Mouse (Mus musculus): Measurements from ENCODE around the gene Lsm6. TPM values are rescaled to one million over a fixed set of nuclear protein-coding genes. Genes with fewer than 3 reads are reported as not detected.

Lsm6 gene
- polyA plus RNA-seq, 1 experiment = 0.67 TPM

GRCm38 (mm10) chr8:78809454-78810206, 11.3 kb downstream of the Lsm6 start:
- no peaks in the 10 kb centered on the region for H3K9me3 ChIP-seq (ENCODE audit: control insufficient read depth, low read length)
- TF ChIP-seq TAL1 (IDR thresholded peaks at IDR 0.05; ENCODE audit: low read length) (no peak), GATA1 (IDR thresholded peaks at IDR 0.05; ENCODE audit: low read length) (no peak)
- H3K4me3 ChIP-seq (replicated peaks) = no peak overlapping the region
- peaks cover 7% of the 10 kb centered on the region for H3K4me1 ChIP-seq (ENCODE audit: control insufficient read depth)
- peaks cover 85% of the 10 kb centered on the region for H3K36me3 ChIP-seq (ENCODE audit: control insufficient read depth)
- H3K27me3 ChIP-seq (ENCODE audit: control insufficient read depth) = no peaks in the 10 kb centered on the region

GRCm38 (mm10) chr8:78808888-78809287, 12.1 kb downstream of the Lsm6 start:
- Histone ChIP-seq H3K9me3 (ENCODE audit: control insufficient read depth, low read length) (no peaks in the 10 kb centered on the region), H3K36me3 (ENCODE audit: control insufficient read depth) (peaks cover 83% of the 10 kb centered on the region), H3K27me3 (ENCODE audit: control insufficient read depth) (no peaks in the 10 kb centered on the region), H3K4me3 (replicated peaks) (no peak overlapping the region), H3K4me1 (ENCODE audit: control insufficient read depth) (peaks cover 7% of the 10 kb centered on the region)
- TF ChIP-seq GATA1 (IDR thresholded peaks at IDR 0.05; ENCODE audit: low read length) = no peak
- TF ChIP-seq TAL1 (IDR thresholded peaks at IDR 0.05; ENCODE audit: low read length) = no peak

- TF ChIP-seq TAL1 (IDR thresholded peaks at IDR 0.05; ENCODE audit: low read length) = no peak
- no peak for TF ChIP-seq GATA1 (IDR thresholded peaks at IDR 0.05; ENCODE audit: low read length)
- H3K9me3 ChIP-seq (ENCODE audit: control insufficient read depth, low read length) = no peaks in the 10 kb centered on the region
- peaks cover 83% of the 10 kb centered on the region for H3K36me3 ChIP-seq (ENCODE audit: control insufficient read depth)
- H3K4me3 ChIP-seq (replicated peaks) = no peak overlapping the region
- peaks cover 7% of the 10 kb centered on the region for H3K4me1 ChIP-seq (ENCODE audit: control insufficient read depth)
- H3K27me3 ChIP-seq (ENCODE audit: control insufficient read depth) = no peaks in the 10 kb centered on the region
Measured at GRCm38 (mm10) chr8:78808439-78808838, 12.5 kb downstream of the Lsm6 start.

GRCm38 (mm10) chr8:78807283-78807682, 13.7 kb downstream of the Lsm6 start:
- peaks cover 77% of the 10 kb centered on the region for H3K36me3 ChIP-seq (ENCODE audit: control insufficient read depth)
- H3K27me3 ChIP-seq (ENCODE audit: control insufficient read depth) = no peaks in the 10 kb centered on the region
- H3K9me3 ChIP-seq (ENCODE audit: control insufficient read depth, low read length) = no peaks in the 10 kb centered on the region
- TF ChIP-seq TAL1 (IDR thresholded peaks at IDR 0.05; ENCODE audit: low read length) = no peak
- no peak for TF ChIP-seq GATA1 (IDR thresholded peaks at IDR 0.05; ENCODE audit: low read length)
- peaks cover 7% of the 10 kb centered on the region for H3K4me1 ChIP-seq (ENCODE audit: control insufficient read depth)
- no peak overlapping the region for H3K4me3 ChIP-seq (replicated peaks)

GRCm38 (mm10) chr8:78806006-78806405, 14.9 kb downstream of the Lsm6 start:
- H3K27me3 ChIP-seq (ENCODE audit: control insufficient read depth) = no peaks in the 10 kb centered on the region
- H3K4me3 ChIP-seq (replicated peaks) = no peak overlapping the region
- H3K4me1 ChIP-seq (ENCODE audit: control insufficient read depth) = peaks cover 7% of the 10 kb centered on the region
- H3K9me3 ChIP-seq (ENCODE audit: control insufficient read depth, low read length) = no peaks in the 10 kb centered on the region
- peaks cover 64% of the 10 kb centered on the region for H3K36me3 ChIP-seq (ENCODE audit: control insufficient read depth)
- TF ChIP-seq TAL1 (IDR thresholded peaks at IDR 0.05; ENCODE audit: low read length) (no peak), GATA1 (IDR thresholded peaks at IDR 0.05; ENCODE audit: low read length) (no peak)

GRCm38 (mm10) chr8:78801201-78801600, 19.7 kb downstream of the Lsm6 start:
- Histone ChIP-seq H3K4me3 (replicated peaks) (no peak overlapping the region), H3K4me1 (ENCODE audit: control insufficient read depth) (no peaks in the 10 kb centered on the region), H3K9me3 (ENCODE audit: control insufficient read depth, low read length) (no peaks in the 10 kb centered on the region), H3K27me3 (ENCODE audit: control insufficient read depth) (no peaks in the 10 kb centered on the region), H3K36me3 (ENCODE audit: control insufficient read depth) (peaks cover 18% of the 10 kb centered on the region)
- TF ChIP-seq GATA1 (IDR thresholded peaks at IDR 0.05; ENCODE audit: low read length) (no peak), TAL1 (IDR thresholded peaks at IDR 0.05; ENCODE audit: low read length) (no peak)

- peaks cover 9% of the 10 kb centered on the region for H3K9me3 ChIP-seq (ENCODE audit: control insufficient read depth, low read length)
Measured at GRCm38 (mm10) chr8:78798671-78799070, 22.3 kb downstream of the Lsm6 start.

GRCm38 (mm10) chr8:78797985-78798384, 23.0 kb downstream of the Lsm6 start:
- Histone ChIP-seq H3K27me3 (ENCODE audit: control insufficient read depth) (no peaks in the 10 kb centered on the region), H3K4me1 (ENCODE audit: control insufficient read depth) (no peaks in the 10 kb centered on the region), H3K9me3 (ENCODE audit: control insufficient read depth, low read length) (peaks cover 9% of the 10 kb centered on the region), H3K36me3 (ENCODE audit: control insufficient read depth) (no peaks in the 10 kb centered on the region; the same call in 1 of the 2 replicates), H3K4me3 (replicated peaks) (no peak overlapping the region)
- TF ChIP-seq TAL1 (IDR thresholded peaks at IDR 0.05; ENCODE audit: low read length) = no peak
- TF ChIP-seq GATA1 (IDR thresholded peaks at IDR 0.05; ENCODE audit: low read length) = no peak

More at GRCm38 (mm10) chr8:78798671-78799070, 22.3 kb downstream of the Lsm6 start:
- TF ChIP-seq GATA1 (IDR thresholded peaks at IDR 0.05; ENCODE audit: low read length) = no peak
- no peak for TF ChIP-seq TAL1 (IDR thresholded peaks at IDR 0.05; ENCODE audit: low read length)
- Histone ChIP-seq H3K4me1 (ENCODE audit: control insufficient read depth) (no peaks in the 10 kb centered on the region), H3K36me3 (ENCODE audit: control insufficient read depth) (peaks cover 3% of the 10 kb centered on the region), H3K27me3 (ENCODE audit: control insufficient read depth) (no peaks in the 10 kb centered on the region), H3K4me3 (replicated peaks) (no peak overlapping the region)

- H3K4me1 ChIP-seq (ENCODE audit: control insufficient read depth) = no peaks in the 10 kb centered on the region
- H3K27me3 ChIP-seq (ENCODE audit: control insufficient read depth) = no peaks in the 10 kb centered on the region
- TF ChIP-seq TAL1 (IDR thresholded peaks at IDR 0.05; ENCODE audit: low read length) = no peak
- no peak for TF ChIP-seq GATA1 (IDR thresholded peaks at IDR 0.05; ENCODE audit: low read length)
- H3K9me3 ChIP-seq (ENCODE audit: control insufficient read depth, low read length) = peaks cover 9% of the 10 kb centered on the region
- no peaks in the 10 kb centered on the region for H3K36me3 ChIP-seq (ENCODE audit: control insufficient read depth)
- no peak overlapping the region for H3K4me3 ChIP-seq (replicated peaks)
Measured at GRCm38 (mm10) chr8:78793231-78793630, 27.7 kb downstream of the Lsm6 start.
